Mouse (Mus musculus): Measurements from ENCODE around the gene Siglec1.

Siglec1 gene

DNA sequence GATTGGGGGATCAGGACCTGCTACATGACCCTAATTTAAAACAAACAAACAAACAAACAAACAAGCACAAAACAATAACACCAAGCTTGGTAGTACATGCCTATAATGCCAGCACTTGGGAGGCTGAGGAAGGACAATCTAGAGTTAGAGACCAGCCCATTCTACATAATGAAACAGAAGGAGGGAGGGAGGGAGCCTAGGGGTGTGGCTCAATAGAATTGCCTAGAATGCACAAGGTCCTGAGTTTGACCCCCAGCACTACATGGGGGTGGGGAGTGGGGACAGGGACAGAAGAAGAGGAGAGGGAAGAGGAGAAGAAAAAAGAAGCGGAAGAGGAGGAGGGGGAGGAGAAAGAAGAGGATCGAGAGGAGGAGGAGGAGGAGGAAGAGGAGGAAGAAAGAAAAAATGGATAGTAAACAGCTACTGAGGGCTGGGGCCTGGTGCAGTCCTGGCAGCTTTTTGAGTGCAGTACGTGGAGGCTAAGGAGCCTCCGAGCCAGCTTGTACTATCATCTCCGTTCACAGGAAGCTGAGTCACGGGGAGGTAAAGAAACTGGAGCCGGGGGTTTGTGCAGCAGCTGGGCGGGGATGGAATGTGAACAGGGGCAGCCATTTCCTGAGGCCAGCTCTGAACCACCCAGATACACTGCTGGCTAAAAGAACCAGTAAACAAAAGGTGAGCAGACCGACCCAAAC, 9.7 kb upstream of the Siglec1 start:
- DNase-seq = no peak

DNA sequence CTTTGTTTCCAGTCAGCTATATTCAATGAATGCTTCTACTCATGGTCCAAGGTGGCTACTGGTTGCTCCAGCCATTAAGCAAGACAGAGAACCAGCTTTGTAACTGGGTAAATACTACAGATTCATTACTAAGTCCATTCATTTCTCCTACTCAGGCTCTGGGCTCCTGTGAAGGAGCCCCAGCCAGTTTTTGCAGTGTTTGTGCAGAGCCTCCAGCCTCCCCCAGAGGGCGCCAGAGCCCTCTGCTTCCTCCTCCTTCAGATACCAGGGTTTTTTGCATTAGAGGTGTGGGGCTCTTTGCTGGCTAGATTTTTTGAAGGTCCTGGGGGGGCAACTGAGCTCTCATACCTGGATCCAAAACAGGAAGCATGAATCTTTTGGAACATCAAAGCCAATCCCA, 8.3 kb upstream of the Siglec1 start:
- peak; percentile 49 for DNase-seq

DNA sequence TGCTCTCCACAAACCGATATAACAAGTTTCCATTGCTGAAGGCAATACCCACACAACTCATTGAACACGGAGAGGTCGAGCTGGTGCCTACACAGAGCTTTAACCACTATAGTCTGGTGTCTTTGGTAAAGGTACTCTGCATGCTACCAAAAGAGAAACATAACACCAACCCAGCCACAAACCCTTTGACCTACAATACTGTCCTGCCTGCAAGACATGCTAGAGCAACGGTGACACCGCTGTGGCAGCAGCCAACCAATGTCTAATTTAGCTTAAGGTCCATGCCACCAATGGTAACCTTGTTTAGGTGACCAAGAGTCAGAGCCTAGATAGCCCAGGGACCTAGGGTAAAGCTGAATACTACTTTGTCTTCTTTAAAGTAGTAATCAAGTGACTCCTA, 7.0 kb upstream of the Siglec1 start:
- no peak for DNase-seq

DNA sequence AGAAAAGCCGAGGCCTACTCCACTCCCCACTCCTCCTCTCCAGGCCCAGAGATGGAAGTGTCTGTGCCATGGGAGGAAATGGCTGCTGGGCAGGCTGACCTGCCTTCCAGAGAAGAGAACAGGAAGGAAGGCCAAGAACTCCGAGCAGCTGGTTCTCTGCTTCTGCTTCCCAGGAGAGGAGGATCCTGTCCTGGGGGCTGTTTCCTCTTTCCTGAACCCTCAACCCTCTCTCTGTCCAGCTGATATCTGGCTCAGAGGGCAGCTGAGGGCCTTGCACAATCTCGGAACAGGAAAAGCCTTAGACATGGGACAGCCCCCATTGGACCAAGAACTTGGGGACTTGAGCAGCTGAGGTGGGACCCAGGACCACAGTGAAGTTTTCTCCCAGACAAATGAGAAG, 4.3 kb upstream of the Siglec1 start:
- no peak for DNase-seq

DNA sequence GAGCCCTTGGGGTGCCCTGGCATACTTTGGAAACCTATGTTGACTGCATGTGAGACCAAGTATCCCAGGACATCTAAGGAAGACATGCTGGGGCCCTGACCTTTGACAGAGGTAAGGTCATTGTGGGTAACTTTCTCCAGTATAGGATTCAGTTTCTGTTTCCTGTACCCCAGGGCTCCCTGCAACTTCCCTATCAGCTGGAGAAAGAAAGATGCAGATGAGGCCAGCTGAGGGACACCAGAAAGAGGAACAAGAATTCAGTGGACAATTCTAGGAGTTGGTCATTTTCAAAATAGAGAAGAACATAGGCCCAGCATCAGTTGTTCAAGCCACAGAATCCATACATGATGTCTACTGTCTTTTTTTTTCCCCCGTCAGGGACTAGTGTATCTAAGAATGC, 3.1 kb upstream of the Siglec1 start:
- no peak for DNase-seq

DNA sequence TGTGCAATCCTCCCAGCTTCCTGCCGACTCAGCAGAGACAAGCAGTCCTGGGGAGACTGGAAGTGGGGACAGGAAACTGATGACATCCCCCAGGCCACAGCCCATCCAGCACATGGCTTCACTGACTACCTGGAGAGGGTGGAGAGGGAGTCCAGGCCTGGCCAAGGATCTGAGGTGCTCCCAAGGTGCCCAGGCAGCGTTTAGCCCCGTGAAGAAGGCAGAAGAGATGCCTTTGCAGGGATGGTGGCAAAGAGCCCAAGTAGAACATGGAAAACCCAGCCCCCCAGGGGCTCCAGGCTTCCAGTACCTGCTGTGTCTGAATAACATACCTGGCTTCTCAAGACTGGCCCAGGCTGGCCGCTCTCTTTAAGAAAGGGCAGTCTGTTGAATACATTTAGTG, 2.0 kb upstream of the Siglec1 start:
- DNase-seq = no peak

DNA sequence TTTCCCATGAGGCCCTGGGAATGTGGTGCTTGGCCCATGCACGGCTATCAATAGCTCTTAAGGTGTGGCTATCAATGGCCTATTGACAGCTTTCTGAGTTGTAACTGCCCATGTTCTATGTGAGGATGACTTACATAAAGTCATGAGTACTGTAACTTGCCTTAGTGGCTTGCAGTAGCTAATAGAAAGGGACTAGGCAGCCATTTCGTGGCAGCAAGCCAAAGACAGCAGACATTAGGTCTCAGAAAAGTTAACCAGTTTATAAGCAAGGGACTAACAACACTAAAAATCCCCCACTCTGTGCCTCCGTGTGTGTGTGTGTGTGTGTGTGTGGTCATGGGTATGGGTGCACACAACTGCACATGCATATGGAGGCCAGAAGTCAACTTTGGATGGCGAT, 2.4 kb downstream of the Siglec1 start:
- no peak for DNase-seq

DNA sequence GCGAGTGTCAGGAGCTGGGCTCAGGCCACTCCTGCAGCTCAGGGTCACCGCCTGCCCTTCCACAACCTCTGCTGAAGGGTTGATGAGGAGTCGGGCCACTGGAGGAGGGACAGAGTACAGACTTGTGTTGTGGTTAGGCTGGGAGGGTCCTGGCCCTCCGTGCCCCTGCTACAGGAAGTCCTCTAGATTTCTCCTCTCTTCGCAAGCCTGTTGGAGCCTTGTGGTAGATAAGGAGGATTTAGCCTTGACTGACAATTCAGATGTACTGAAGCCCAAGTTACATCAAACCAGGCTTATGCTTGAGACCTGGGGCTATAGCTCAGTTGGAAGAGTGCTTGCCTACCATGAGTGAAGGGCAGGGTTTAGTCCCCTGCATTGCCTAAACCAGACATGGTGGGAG, 6.1 kb downstream of the Siglec1 start:
- DNase-seq = no peak

DNA sequence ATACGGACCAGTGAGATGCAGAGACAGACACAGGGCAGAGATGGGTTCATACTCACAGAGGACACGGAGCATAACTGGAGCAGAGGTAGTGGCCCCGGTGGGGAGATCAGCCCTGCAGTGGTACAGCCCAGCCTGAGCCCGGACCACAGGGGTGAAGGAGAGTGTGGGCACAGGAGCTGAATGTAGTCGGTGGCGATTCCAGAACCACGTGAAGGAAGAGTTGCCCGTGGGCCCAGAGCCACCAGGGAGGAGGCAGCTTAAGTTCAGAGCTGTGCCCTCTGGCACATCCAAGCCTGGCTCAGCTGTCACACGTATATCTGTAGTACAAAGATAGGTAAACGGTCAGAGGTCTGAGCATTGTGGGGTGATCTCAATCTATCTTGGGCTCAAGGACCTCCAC, 14.0 kb downstream of the Siglec1 start:
- no peak for DNase-seq

DNA sequence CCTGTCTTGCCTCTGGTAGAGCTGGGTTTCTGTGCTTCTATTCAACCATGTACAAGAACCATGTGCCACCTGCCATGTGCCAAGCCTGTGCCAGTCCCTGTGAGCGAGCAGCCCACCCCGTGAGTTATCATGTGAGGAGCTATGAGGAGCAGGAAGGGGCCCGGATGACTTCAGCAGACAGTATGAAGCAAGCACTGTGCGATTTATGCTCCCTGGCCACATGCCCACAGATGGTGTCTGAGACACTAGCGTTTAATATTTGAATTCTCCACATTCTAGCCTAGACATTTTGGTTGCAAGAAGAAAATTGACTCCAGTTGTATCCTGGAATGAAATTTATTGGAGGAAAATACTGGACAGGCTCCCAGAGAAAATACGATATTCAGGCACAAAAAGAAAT, 19.1 kb downstream of the Siglec1 start:
- no peak for DNase-seq

DNA sequence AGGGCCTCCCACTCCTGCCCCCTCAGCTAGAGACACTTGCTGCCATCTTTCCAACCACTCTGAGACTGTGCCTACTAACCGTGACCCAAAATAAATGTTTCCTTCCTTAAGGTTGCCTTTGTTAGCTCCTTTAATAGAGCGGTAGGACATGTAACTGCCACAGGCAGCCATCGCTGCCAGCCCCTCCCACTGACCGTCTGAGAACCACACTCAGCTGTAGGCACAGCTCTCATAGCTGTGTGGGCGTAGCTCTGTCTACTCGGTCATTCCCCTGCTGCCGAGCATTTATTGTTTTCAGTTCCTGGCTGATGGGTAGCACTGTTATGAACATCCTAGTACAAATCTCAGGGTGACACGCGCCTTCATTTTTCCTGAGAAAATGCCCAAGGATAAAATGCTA, 20.2 kb downstream of the Siglec1 start:
- DNase-seq = no peak

DNA sequence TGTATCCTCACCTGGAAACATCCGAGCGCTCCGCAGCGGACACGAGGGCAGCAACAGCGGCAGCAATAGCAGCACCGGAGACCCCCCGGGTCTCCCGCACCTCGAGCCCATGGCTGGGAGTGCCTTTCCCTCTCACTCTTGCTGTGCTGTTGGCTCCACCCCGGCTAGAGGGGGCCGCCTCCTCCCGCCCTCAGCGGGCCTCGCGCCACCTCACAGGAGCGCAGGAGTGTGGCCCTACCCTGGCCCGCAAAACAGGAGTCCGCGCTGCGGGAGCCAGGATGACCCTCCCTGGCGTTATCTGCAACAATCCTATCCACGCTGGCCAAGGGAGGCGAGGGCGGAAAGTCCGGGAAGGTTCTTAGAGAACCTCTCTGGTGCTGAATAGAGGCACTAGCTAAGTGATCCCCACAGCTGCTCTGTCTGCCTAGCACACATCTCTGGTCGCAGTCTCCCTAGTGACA, 23.1 kb downstream of the Siglec1 start, which contains the start of gene Adam33:
Adam33 (minus strand) TSS at position 411 of the 461 bp plus-strand sequence.
- DNase-seq = no peak

DNA sequence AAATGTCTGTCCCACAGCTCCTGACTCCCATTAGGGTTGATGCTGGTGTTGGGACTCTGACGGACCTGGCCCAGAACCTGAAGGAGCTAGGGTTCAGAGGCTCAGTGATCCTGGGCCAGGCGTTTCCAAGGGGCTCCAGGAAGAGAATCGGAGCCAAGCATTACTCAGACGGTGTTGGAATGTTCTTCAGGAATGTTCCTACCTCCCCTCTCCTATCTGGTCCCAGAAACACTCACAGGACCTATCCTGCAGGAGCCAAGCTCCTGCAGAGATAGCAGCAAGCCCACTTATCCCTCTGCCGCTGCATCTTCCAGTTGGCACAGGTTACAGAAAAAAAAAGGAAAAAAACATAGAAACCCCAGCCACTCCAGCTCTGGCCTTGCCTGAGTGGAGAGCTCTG, 25.0 kb downstream of the Siglec1 start:
- DNase-seq = no peak

DNA sequence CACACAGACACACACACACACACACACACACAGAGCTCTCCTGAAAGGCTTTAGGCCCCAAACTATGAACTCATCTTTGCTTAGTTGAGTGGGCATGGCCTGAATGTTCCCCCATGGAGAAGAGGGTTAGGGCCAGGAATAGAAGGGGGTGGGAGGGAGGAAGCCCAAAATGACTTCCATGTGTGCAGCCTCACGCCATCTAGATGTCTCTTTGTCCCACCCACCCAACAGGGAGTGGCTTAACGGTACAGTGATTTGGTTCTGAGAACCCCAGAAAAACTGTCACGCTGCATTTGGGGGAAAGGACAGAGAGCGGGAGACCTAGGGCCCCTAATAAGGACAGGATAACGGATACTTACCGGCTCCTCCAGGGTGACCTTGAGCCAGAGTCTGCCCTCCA, 25.8 kb downstream of the Siglec1 start:
- DNase-seq = no peak

DNA sequence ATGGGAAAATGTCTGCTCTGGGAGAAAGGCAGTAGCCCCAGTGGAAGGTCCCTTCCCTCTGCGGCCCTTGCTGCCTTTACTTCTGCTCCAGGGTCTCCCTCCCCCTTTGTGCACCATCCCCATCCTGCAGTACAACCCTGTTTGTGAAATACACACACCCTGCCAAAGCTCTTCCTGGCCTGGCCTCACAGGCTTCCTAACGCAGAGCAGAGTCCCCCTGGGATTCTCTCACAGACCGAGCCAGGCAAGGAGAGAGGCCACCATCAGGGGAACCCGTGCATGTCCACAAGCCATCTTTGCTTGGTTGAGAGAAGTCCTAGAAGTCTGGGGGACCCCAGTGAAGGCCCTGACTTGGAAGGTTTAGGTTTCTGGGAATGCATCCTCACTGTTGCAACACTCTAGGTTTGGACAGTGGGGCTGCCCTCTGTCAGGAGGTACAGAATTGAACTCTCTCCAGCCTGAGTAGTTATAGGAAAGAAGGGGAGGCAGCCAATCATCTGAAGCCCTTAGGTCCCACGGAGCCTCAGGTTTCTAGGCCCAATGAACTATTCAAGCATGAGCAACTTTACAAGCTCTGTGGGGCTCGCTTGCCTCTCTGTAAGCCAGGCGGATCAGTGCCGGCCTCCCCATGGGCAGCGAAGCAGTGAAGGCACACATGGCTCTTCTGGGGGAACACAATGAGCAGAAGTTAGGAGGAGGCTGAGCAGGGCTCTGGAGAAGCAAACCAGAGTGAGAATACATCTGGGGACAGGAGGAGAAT, 26.6 kb downstream of the Siglec1 start:
- DNase-seq = no peak

DNA sequence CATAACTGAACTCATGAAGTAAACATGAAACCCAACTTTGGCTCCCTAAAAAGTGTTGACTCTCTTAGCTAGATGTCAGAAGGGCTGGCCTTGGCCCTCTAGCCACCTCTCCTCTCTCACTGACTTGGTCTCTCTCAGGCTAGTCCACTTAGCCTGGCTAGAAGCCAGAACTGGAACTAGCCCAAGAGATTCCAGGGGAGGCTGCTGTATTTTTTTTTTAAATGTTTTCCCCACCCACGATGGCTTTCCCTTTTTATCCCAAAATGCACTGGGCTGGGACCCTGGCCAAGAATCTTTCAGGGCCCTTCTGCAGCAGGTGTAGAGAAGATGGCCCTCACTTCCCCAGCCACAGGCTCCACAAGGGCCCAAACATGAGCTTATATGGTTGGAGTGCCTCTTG, 27.2 kb downstream of the Siglec1 start:
- no peak for DNase-seq

DNA sequence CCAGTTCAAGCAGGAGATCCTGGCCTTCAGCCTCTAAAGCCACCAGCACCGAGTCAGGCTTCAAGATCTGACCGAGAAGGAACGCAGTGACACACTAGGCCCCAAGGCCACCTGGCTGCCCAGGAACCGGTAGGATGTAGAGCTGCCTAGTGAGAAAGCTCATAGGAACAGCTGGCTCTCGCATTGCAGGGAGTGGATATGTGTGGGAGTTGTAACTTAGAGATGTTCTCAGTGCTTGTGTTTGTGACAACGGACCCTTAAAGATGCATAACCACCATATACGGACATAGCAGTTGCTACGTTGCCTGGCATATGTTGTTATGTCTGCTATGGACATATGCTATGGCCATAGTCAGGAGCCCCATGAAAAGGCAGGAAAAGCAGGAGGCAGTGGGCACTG, 27.9 kb downstream of the Siglec1 start:
- no peak for DNase-seq

DNA sequence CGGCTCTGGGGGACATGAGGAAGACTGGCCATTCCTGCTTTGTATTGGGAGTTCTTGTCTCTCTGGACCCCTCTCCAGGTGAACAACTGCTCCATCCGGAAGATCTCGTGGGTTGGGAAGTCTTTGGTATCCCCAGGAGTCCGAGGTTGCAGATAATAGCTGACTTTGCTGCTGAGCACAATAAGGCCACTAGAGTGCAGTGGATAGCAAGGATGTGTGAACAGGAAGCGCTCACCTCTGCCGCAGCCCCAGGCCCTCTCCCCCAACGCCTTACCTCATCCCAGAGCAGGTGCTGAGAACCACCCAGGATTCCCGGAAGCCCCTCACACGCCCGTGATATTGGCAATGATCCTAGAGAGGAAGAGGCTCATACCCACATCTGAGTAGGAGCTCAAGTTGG, 30.4 kb downstream of the Siglec1 start:
- no peak for DNase-seq

DNA sequence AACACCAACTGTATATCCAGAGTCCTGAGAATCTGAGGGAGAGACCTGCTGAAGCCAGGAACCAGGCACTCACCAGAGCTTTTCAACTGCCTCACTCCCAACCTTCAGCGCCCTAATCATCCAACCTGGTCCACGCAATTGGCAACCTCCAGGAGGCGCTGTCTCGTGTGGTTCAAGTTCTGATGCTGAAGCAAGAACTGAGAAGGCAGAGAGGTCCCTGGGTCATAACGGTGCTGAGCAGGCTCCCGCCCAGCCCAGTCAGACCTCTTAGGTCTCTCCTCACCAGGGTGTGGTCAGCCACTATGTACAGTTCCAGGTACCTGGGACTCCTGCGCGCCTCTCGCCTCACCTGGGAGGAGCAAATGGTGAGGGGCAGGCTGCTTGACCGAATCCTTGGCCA, 30.9 kb downstream of the Siglec1 start:
- DNase-seq = no peak

DNA sequence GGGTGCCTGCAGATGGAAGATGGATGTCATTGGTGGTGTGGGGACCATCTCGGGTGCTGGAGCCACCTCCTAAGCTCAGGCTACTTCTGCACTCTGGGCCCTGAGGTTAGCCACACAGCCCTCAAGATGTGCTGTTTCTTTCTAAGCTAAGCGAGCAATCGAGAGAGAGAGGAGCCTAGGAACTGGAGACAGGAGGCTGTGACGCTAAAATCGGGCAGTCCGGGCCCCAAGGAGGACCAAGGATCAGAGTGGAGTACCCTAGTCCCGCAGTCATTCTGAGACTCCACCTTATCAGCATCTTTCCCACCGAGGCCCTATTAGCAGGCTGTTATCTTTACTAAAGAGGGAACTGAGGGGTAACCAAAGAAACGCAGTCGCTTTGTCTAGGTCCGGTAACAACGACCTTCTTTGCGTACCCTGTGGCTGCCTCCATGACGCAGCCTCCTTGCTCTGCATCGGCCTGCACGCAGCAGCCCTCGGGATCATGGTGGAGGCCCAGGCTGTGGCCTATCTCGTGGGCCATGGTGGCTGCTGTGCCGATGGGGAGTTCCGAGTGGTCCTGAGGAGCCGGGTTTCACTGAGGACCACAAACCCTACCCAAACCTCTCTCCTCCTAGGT, 31.8 kb downstream of the Siglec1 start:
- DNase-seq = no peak

DNA sequence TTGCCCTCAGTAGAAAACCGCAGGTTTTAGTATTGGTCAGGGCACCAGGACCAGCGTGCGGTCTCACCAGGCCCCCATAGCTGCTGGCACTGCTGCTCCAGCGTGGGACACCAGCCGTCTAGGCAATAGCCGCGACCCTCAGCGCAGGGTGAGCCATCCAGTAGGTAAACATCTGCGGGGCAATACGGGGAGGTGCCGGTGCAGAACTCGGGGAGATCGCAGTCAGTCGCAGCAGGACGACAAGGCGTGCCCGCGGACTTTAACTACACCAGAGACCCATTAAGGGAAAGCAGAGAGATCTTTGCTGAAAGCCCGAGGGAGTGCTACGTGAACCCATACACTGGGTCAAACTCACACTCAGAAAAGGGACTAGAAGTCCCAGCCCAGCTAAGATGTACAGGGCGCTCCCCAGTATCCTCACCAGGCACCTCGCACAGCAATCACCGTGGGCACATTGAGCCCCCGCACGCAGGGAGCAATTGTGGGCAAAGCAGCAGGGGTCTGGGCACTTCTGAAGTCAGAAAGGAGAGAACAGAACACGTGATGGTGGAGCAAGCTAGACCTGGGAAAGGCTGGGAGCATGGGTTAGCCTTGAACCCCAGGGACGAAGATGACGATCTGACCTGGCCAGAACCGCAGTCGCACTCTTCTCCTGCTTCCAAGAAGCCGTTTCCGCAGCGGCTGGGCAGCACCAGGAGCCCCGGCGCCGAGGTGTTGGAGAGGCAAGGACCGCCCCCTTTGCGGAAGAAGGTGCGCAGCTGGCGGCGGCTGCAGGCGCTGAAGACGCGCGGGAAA, 32.5 kb downstream of the Siglec1 start:
- no peak for DNase-seq

DNA sequence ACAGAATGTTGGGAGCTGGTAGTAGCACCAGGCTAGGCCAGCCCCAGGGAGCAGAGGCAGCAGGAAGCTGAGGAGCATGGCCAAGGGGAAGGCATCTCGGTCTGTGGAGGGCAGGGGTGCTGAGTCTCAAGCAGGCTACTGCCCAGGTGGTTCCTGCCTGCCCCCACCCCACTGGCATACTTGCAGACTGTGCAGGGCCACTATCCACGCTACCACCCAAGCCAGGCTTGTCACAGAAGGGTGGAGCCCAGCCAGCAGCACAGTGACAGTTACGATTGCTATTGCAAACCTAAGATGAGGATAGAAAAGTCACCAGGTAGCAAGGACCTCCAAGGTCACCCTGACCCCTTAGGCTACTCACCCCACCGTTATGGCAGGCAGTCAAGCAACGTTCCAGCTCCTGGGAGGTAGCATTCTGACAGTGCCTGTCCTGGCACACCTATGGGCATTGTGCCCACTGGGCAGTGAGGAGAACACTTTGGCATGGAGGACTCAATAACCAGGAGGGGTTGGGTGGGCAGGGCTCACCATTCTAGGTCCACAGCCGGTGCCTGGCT, 33.6 kb downstream of the Siglec1 start:
- DNase-seq = no peak

DNA sequence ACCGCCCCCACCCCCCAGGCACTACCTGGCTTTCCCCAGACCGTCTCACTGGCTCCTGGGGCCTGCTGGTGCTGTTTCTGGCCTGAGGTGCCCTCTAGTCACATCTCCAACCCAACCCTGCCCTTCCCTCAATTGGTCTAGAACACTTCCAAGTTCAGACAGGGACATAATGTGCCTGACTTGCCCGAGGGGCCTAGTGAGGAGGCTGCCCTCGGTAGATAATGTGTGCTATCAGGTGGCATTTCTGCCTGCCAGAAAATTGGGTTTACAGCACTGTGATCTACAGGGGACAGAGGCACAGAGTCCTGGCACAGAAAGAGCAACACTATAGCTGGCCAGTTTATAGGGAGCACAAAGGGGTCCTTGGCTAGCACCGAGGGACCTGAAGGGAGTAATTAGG, 34.5 kb downstream of the Siglec1 start:
- DNase-seq = no peak
